Mouse (Mus musculus): ENCODE data around the gene Slain1. TPM values are rescaled to one million over a fixed set of nuclear protein-coding genes. Genes with fewer than 3 reads are reported as not detected.

Gene Slain1
- total and polyA plus RNA-seq, 2 experiments from 2014 or later: 15.0 to 59.5 TPM

DNA sequence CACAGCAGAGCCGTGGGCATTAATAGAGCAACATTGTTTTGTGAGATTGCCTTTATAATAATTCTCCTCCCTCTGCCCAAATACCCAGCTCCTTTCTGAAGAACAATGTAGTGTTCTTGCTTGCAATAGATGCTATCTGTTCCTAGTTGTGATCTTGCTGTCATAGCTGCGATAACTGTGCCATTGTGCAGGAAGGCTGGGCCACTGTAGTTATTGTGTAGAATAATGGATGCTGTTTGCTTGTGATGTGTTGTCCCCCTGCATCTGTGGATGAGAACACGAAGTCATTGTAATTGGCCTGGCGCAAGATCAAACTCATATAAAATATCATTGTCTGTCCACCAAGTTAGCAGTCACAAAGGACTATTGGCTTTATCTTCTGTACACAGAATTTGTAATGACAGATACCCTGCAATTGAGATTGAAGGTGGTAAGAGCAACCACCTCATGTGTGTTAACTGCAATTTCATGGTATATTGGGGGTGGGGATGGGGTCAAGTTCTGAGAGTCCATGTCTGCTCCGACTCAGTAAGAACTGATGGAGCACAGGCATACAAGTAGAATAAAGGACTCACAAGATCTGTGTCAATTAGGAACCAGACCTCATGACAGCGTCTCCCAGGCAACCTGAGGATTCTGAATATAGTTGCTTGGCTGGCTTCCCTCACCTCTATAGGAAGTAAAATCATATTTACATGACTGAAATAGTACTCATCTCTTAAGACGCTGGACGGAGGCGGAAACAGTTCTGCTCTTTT, 32.8 kb downstream of the Slain1 start:
- 25% methylated on average over 9 of the region's 9 CpGs for WGBS
- no peak overlapping the region for H3K4me2 ChIP-seq (ENCODE audit: low read depth, low read length)
- no peak overlapping the region for H3K27ac ChIP-seq
- ATAC-seq (no peak), DNase-seq (ENCODE audit: low spot score) (peak; percentile 27)
- H3K4me3 ChIP-seq (ENCODE audit: low read length): no peak overlapping the region
- H3K9ac ChIP-seq (replicated peaks; ENCODE audit: low read length): no peak overlapping the region
- no peak for TF ChIP-seq CTCF (IDR thresholded peaks at IDR 0.05; ENCODE audit: low read depth)
- no peaks in the 10 kb centered on the region for H3K9me3 ChIP-seq (ENCODE audit: low read length)
- no peaks in the 10 kb centered on the region; the same call in 1 of the 2 replicates for H3K36me3 ChIP-seq (ENCODE audit: insufficient read depth, low read length)
- H3K27me3 ChIP-seq (ENCODE audit: insufficient read depth, low read length): no peaks in the 10 kb centered on the region
- peaks cover 15% of the 10 kb centered on the region for H3K4me1 ChIP-seq (ENCODE audit: insufficient read depth, low read length)

DNA sequence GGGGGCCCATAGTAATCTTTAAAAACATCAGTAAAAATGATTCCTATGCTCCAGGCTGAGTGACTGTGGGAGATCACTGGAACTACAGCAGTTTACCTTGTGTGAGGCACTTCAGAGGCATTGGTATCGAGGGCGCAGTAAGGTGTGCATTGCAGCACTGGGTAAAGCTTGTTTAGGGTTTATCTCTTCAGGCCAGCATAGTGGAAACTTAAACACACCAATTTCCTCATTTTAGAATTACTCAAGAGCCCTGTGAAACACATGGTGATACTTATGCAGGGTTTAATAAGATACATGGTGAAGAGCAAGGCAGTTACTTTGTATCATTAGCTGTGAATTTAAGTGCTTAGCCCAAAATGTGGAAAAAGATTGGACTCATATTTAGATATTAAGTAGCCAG, 37.0 kb downstream of the Slain1 start:
- Histone ChIP-seq H3K4me1 (ENCODE audit: insufficient read depth, low read length) (peaks cover 3% of the 10 kb centered on the region; the same call in 1 of the 2 replicates), H3K9ac (replicated peaks; ENCODE audit: low read length) (no peak overlapping the region), H3K4me3 (ENCODE audit: low read length) (no peak overlapping the region), H3K4me2 (ENCODE audit: low read depth, low read length) (no peak overlapping the region), H3K9me3 (ENCODE audit: low read length) (no peaks in the 10 kb centered on the region), H3K27me3 (ENCODE audit: insufficient read depth, low read length) (no peaks in the 10 kb centered on the region), H3K36me3 (ENCODE audit: insufficient read depth, low read length) (peaks cover 8% of the 10 kb centered on the region; the same call in 1 of the 2 replicates), H3K27ac (no peak overlapping the region)
- WGBS: 92% methylated on average over 2 of the region's 2 CpGs
- TF ChIP-seq CTCF (IDR thresholded peaks at IDR 0.05; ENCODE audit: low read depth): no peak
- DNase-seq (ENCODE audit: low spot score) (no peak), ATAC-seq (no peak)

DNA sequence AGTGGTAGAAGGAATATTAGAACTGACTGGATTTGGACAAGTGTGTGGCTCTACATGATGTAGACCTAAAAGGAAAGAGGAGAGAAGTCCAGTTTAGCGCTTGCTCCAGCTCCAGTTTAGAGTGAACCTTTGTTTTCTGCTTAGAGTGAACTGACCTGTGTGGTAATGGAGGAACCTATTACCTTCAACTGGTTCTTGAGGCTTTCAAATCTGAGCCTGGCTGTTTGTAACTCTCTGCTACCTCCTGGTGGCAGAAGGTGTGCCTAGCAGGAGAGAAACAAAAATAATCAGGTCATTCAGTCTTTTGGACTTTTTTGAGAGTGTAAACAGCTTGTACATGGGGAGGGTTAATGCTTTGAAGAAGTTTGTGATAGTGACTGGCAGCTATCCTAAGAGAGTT, 44.3 kb downstream of the Slain1 start:
- no peak overlapping the region for H3K9ac ChIP-seq (replicated peaks; ENCODE audit: low read length)
- DNase-seq (ENCODE audit: low spot score): peak; percentile 80
- H3K27ac ChIP-seq: no peak overlapping the region
- peak; percentile 60 for ATAC-seq
- no peak overlapping the region for H3K4me3 ChIP-seq (ENCODE audit: low read length)
- H3K9me3 ChIP-seq (ENCODE audit: low read length): no peaks in the 10 kb centered on the region
- H3K36me3 ChIP-seq (ENCODE audit: insufficient read depth, low read length): peaks cover 6% of the 10 kb centered on the region; the same call in 1 of the 2 replicates
- H3K4me1 ChIP-seq (ENCODE audit: insufficient read depth, low read length): no peaks in the 10 kb centered on the region
- WGBS: 41% methylated on average over 1 of the region's 1 CpGs
- TF ChIP-seq CTCF (IDR thresholded peaks at IDR 0.05; ENCODE audit: low read depth): peak; percentile 92
- no peak overlapping the region for H3K4me2 ChIP-seq (ENCODE audit: low read depth, low read length)
- H3K27me3 ChIP-seq (ENCODE audit: insufficient read depth, low read length): no peaks in the 10 kb centered on the region

GRCm38 (mm10) chr14:103695620-103696019, 45.6 kb downstream of the Slain1 start:
- ATAC-seq (no peak), DNase-seq (ENCODE audit: low spot score) (no peak)
- Histone ChIP-seq H3K27me3 (ENCODE audit: insufficient read depth, low read length) (no peaks in the 10 kb centered on the region), H3K9me3 (ENCODE audit: low read length) (no peaks in the 10 kb centered on the region), H3K9ac (replicated peaks; ENCODE audit: low read length) (no peak overlapping the region), H3K4me2 (ENCODE audit: low read depth, low read length) (no peak overlapping the region), H3K27ac (no peak overlapping the region), H3K4me1 (ENCODE audit: insufficient read depth, low read length) (no peaks in the 10 kb centered on the region), H3K36me3 (ENCODE audit: insufficient read depth, low read length) (peaks cover 6% of the 10 kb centered on the region; the same call in 1 of the 2 replicates), H3K4me3 (ENCODE audit: low read length) (no peak overlapping the region)
- TF ChIP-seq CTCF (IDR thresholded peaks at IDR 0.05; ENCODE audit: low read depth): no peak
- 85% methylated on average over 3 of the region's 3 CpGs for WGBS

DNA sequence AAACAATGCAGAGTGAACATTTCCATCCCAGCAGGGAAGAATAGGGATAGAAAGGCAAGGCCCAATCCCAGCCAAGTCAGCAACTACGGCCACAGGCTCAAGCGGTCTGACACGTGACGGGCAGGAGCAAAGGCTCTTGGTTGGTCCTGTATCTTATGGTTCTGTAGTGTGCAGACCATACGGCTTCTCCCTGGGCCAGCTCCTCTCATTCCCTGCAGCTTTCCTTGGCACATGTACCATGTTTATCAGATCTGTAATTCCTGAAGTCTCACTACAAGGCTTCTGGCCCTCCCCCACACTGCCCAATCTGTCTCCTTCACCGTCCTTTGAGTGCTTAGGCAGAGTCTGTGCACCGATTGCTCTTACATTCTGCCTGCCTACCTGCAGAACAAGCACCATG, 47.1 kb downstream of the Slain1 start:
- DNase-seq (ENCODE audit: low spot score) (no peak), ATAC-seq (no peak)
- no peak overlapping the region for H3K27ac ChIP-seq
- WGBS: 89% methylated on average over 7 of the region's 7 CpGs
- peaks cover 6% of the 10 kb centered on the region; the same call in 1 of the 2 replicates for H3K36me3 ChIP-seq (ENCODE audit: insufficient read depth, low read length)
- H3K4me3 ChIP-seq (ENCODE audit: low read length): no peak overlapping the region
- no peak overlapping the region for H3K4me2 ChIP-seq (ENCODE audit: low read depth, low read length)
- no peaks in the 10 kb centered on the region for H3K9me3 ChIP-seq (ENCODE audit: low read length)
- no peaks in the 10 kb centered on the region for H3K27me3 ChIP-seq (ENCODE audit: insufficient read depth, low read length)
- no peak for TF ChIP-seq CTCF (IDR thresholded peaks at IDR 0.05; ENCODE audit: low read depth)
- H3K4me1 ChIP-seq (ENCODE audit: insufficient read depth, low read length): no peaks in the 10 kb centered on the region
- no peak overlapping the region for H3K9ac ChIP-seq (replicated peaks; ENCODE audit: low read length)

GRCm38 (mm10) chr14:103699308-103699707, 49.3 kb downstream of the Slain1 start:
- no peaks in the 10 kb centered on the region for H3K4me1 ChIP-seq (ENCODE audit: insufficient read depth, low read length)
- no peaks in the 10 kb centered on the region for H3K9me3 ChIP-seq (ENCODE audit: low read length)
- H3K27ac ChIP-seq: no peak overlapping the region
- peaks cover 19% of the 10 kb centered on the region; the same call in 1 of the 2 replicates for H3K36me3 ChIP-seq (ENCODE audit: insufficient read depth, low read length)
- no peak for TF ChIP-seq CTCF (IDR thresholded peaks at IDR 0.05; ENCODE audit: low read depth)
- no peak overlapping the region for H3K9ac ChIP-seq (replicated peaks; ENCODE audit: low read length)
- ATAC-seq (no peak), DNase-seq (ENCODE audit: low spot score) (no peak)
- 100% methylated on average over 6 of the region's 6 CpGs for WGBS
- no peaks in the 10 kb centered on the region for H3K27me3 ChIP-seq (ENCODE audit: insufficient read depth, low read length)
- H3K4me2 ChIP-seq (ENCODE audit: low read depth, low read length): no peak overlapping the region
- no peak overlapping the region for H3K4me3 ChIP-seq (ENCODE audit: low read length)

DNA sequence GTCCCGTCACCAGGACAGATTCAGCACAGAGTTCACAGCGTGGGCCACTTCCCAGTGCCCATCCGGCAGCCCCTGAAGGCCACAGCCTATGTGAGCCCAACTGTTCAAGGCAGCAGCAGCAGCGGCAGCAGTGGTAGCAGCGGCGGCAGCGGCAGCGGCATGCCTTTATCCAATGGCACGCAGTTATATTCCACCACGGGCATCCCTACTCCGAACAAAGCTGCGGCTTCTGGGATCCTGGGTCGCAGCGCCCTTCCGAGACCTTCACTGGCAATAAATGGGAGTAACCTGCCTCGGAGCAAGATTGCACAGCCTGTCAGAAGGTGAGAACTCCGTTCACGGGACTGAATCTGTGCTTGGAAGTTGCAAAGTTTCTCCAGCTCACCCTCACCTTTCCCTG, 52.5 kb downstream of the Slain1 start:
- H3K9me3 ChIP-seq (ENCODE audit: low read length): no peaks in the 10 kb centered on the region
- H3K4me2 ChIP-seq (ENCODE audit: low read depth, low read length): no peak overlapping the region
- H3K4me1 ChIP-seq (ENCODE audit: insufficient read depth, low read length): no peaks in the 10 kb centered on the region
- DNase-seq (ENCODE audit: low spot score) (no peak), ATAC-seq (no peak; the same call in 1 of the 2 replicates)
- TF ChIP-seq CTCF (IDR thresholded peaks at IDR 0.05; ENCODE audit: low read depth): no peak
- 95% methylated on average over 18 of the region's 18 CpGs for WGBS
- no peak overlapping the region for H3K4me3 ChIP-seq (ENCODE audit: low read length)
- H3K27ac ChIP-seq: no peak overlapping the region
- H3K9ac ChIP-seq (replicated peaks; ENCODE audit: low read length): no peak overlapping the region
- H3K27me3 ChIP-seq (ENCODE audit: insufficient read depth, low read length): no peaks in the 10 kb centered on the region
- H3K36me3 ChIP-seq (ENCODE audit: insufficient read depth, low read length): peaks cover 27% of the 10 kb centered on the region; the same call in 1 of the 2 replicates
